Mouse (Mus musculus) cerebellum, postnatal 4 days (tissue): Measurements from ENCODE around the gene Ust.

Experiments
- DNase-seq, 2 experiments: peaks; one replicate each; pipeline ENCODE4 v3.0.0; 2022; ENCODE audit warnings: low spot score in 2 of 2, mixed read lengths in 1 of 2

The Ust gene

DNA sequence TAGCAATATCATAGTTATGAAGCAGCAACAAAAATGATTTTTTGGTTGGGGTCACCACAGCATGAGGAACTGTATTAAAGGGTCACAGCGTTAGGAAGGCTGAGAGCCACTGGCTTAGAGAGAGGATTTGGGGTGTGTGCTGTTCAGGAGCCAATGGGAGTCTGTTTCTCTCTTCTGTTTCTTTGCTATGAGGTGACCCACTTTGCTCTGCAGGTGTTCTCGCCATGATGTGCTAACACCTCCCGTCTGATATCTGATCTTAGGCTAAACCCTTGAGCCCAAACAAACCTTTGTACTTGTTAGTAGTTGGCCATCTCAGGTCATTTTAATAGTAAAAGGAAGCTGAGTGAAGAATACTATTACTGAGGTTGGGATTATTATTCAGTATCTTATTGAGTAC, 292.0 kb downstream of the Ust start:
- no peak for DNase-seq

- no peak for DNase-seq
These were observed 294.0 kb downstream of the Ust start for GRCm38 (mm10) chr10:8224641-8225040.

- no peak for DNase-seq
These were observed 294.6 kb downstream of the Ust start for GRCm38 (mm10) chr10:8224046-8224445.

GRCm38 (mm10) chr10:8216946-8217345, 301.7 kb downstream of the Ust start:
- DNase-seq: no peak

DNA sequence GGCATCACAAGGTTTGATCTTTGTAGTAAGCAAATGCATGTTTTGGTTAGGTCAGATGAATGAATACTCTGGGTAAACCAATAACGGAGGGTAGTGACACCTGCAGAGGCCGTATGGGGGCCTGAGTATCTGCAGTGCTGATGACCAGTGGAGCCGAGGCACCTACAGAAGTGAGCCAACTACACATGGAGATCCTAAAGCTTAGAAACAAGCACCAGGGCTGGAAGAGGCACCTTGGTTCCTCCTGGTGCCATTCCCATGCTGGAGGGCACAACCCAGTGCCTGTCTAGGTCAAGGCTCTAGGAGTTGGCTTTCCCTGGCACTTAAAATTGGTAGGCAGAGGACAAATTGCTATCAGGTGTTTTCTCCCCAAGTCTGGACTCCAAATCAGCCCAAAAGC, 303.4 kb downstream of the Ust start:
- no peak for DNase-seq

GRCm38 (mm10) chr10:8213906-8214421, 304.7 kb downstream of the Ust start:
- no peak for DNase-seq

DNA sequence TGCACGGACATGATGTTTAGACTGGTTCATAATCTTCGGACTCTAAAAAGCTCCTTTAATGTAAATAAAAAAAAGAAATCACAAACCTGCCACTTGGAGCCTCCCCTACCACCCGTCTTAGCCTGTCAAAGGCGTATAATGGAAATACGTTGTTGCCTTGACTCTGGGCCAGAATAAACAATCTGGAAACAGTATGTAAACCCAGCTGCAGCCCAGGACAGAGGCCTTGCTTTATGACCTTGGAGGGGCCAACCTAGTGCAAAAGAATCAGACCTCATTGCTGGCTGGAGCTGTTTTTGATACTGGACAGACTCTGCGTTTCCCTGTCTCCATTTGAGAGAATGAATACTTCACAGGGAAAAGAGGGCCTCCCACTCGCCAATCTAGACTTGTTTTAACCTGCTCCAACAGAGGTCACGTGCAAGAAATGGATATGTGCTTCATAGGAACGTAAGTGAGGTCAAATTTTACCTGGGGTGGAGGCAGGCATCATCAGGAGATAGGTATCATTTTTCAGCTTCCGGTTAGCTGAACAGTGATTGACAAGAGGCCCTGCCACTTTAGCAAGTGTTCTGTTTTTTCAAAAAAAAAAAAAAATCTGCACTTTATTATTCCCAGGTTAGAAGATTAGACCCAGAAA, 305.2 kb downstream of the Ust start:
- no peak for DNase-seq

- no peak for DNase-seq
These were observed 305.9 kb downstream of the Ust start for GRCm38 (mm10) chr10:8212611-8213226.

DNA sequence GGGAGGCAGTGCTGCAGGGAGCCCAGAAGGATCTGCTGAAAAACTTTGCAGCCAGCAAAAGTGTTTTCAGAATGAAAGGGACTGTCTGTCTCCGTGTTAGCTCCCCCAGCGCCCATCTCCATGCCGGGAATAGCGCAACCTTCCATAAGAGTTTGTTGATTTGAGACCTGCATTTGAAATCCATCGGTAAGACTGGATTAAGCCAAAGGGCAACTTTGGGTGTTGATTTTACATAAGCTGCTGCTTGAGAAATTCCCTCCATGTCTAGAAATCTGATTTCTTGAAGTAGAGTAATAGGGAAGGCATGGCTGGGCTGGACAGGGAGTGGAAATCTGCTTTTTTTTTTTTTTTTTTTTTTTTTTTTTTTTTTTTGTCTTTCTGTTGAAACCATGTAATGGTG, 306.9 kb downstream of the Ust start:
- no peak for DNase-seq

GRCm38 (mm10) chr10:8210366-8210765, 308.3 kb downstream of the Ust start:
- DNase-seq: no peak

DNA sequence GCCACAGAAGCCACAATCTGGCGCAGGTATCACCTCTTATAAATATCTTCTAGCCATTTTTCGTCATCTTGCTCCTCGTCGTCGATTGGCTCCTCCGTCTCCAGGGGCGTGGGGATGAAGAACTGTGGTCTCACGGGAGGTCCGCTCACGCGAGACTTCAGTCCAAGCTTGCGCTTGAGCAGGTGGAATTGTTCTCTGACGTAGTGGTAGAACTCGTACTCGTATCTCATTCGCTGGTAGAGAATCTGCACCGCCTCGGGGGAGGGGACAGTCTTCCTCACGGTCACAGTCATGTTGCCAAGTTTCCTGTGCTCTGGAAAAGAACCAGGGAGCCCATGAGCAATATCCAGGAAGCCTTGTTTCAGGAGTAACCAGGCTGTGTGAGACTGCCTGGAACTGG, 311.3 kb downstream of the Ust start:
- no peak for DNase-seq

DNA sequence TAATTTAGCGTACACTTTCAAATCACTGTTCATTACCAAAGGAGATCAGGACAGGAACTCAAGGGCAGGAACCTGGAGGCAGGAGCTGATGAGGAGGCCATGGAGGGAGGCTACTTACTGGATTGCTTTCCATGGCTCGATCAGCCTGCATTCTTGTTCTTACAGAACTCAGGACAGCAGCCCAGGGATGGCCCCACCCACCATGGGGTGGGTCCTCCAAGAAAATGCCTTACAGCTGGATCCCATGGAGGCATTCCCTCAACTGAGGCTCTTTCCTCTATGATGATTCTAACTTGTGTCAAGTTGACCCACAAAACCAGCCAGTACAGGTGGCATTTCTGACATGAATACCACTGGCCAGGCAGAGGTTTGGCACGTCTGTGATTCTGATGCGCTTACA, 314.9 kb downstream of the Ust start:
- no peak for DNase-seq

DNA sequence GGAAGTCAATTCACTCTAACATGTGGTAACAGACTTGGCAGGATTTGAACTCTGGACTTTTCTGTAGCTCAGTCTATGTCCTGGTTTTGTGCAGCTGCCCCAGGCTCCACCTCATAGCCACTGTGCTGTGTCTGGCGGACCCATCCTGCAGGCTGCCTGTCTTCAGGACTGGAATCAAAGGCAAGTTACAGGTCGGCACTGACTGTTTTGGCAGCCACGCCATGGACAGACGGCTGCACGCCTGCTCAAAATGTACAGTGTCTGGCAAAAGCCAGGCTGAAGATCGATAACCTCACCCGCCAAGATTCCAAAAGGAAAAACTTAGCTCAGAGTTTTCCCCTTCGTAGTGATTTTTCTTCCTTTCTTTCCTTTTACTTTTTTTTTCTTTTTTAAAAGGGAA, 318.8 kb downstream of the Ust start:
- no peak for DNase-seq

GRCm38 (mm10) chr10:8199026-8199756, 319.4 kb downstream of the Ust start:
- DNase-seq: no peak

DNA sequence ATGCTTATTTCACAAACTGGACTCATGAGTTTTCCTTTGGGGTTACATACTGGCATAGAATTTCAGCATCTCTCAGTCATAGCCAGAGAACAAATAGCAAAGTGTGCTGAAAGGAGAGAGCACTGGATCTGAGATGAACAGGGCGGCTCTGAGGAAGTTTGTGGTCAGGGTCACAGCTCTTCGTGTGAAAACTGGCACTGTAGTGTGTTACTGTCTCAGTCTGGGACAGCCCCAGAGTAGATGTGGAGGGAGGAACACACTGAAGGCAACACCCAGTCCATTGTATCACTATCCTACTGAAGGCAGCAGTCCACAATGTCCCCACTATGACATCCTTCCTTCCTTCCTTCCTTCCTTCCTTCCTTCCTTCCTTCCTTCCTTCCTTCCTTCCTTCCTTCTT, 321.0 kb downstream of the Ust start:
- DNase-seq: no peak

DNA sequence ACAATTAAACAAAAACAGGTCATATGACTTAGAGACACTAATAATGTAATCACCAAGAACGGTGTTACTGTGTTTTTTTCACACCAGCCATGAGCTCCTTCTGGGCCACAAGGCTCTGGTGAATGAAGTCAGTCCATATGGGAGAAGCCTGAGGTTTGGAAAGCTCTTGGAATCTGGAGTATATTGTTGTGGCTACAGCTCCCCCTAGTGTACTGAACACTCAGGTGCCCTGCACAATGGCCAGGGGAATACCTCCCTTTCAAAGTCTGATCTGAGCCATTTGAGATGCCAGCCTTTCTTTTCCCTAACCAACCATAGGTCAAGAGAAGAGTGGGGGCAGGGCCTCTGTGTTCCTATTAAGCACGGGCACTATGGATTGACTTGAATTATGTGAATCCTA, 322.3 kb downstream of the Ust start:
- DNase-seq: peak; percentile 46 to 68

GRCm38 (mm10) chr10:8195730-8196129, 322.9 kb downstream of the Ust start:
- no peak for DNase-seq

- no peak for DNase-seq
These were observed 329.2 kb downstream of the Ust start for GRCm38 (mm10) chr10:8189331-8189981.

DNA sequence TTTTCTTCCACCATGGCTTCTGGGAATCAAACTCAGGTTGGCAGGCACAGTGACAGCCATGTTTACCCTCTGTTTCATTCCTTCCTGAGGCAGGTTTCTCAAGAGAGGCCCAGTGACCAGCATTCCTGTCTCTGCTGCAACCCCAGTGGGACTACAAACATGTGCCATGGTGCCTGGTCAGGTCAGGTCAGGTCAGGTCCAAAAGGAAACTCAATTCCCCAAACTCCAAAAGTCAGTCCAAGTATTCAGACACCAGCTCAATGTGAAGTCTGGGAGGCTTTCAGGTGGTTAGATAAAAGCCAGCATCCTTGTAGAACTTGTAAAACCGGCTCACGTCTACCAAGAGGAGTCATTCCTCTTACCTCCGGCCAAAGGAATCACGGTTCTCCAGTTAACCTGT, 333.0 kb downstream of the Ust start:
- no peak for DNase-seq

DNA sequence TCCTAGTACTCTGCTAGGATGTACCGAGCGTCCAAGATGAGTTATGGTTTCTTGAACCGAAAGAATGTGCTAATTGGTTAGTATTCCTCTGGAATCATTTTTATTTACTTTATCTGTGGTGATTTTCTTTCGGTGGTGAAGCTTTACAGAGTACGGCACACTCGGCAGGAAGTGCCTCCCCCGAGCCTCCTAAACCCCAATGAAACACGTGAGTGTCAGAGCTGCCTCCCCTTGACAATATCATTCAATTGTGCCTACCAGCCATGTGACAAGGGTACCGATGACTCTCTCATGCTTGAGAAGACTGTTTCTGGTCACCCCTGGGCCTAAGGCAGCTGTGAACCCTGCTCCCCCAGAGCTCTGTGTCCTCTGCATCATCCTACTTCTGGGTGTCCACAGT, 333.9 kb downstream of the Ust start:
- DNase-seq: no peak

- no peak for DNase-seq
These were observed 335.5 kb downstream of the Ust start for GRCm38 (mm10) chr10:8183171-8183570.

DNA sequence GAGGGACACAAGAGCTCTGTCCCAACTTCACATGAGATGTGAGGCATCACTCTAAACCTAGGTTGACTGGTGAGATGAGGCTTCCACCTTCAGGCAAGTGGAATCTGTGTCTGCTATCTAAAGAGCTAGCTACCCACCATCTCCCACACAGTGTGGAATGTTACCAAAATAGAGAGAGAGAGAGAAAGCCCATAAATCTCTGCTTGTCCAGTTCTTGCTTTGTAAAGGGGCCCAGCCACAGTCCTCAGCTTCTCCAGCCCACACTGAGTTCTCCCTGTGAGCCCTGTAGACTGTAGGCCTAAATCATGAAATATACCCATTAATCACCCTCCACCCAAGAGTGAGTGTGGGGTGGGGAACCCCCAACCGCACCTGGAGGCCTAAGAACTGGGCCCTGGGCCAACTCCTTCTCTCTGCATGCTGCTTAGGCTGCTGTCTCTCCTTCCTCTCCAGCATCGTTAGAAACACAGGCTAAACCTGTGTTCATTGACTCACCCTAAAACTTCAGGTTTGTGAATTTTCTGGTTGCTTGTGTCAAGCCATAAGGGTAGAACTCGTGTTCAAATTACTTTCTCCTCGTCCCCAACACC, 336.9 kb downstream of the Ust start:
- no peak for DNase-seq
